Mouse (Mus musculus) forebrain, embryonic 11.5 days (tissue): ENCODE data around the gene Cdk18. TPM values are rescaled to one million over a fixed set of nuclear protein-coding genes. Genes with fewer than 3 reads are reported as not detected.

Source experiments
- ATAC-seq: fragments of 200-750 bp; cut with Nextera tagmentation; replicated peaks from 2 replicates; pipeline ENCODE4 v1.8.0; 2017; ENCODE audit warnings: moderate TSS enrichment; ENCODE audit not compliant: low FRiP score
- DNase-seq: peaks from one replicate; pipeline ENCODE4 v3.0.0-alpha.2; 2017; ENCODE audit warnings: low spot score
- H3K27ac ChIP-seq: fragments of 300-500 bp; sonication (generic); 2 replicates; pipeline ENCODE4 v1.5.1; 2014; ENCODE audit warnings: low read depth, low read length
- H3K27me3 ChIP-seq: fragments of 300-500 bp; sonication (generic); 2 replicates; pipeline ENCODE4 v1.6.1; 2014; ENCODE audit warnings: mild to moderate bottlenecking, low read length, mixed read lengths; ENCODE audit not compliant: control insufficient read depth, insufficient read depth
- H3K36me3 ChIP-seq: fragments of 300-500 bp; sonication (generic); 2 replicates; pipeline ENCODE4 v1.6.1; 2014; ENCODE audit warnings: mild to moderate bottlenecking, low read length, moderate library complexity, mixed read lengths; ENCODE audit not compliant: control insufficient read depth, insufficient read depth
- H3K4me1 ChIP-seq: fragments of 300-500 bp; sonication (generic); replicated peaks from 2 replicates; pipeline ENCODE4 v1.6.1; 2014; ENCODE audit warnings: low read length, mixed read lengths; ENCODE audit not compliant: control insufficient read depth, insufficient read depth
- H3K4me2 ChIP-seq: fragments of 300-500 bp; sonication (generic); 2 replicates; pipeline ENCODE4 v1.6.1; 2014; ENCODE audit warnings: low read depth, mild to moderate bottlenecking, low read length, moderate library complexity, mixed read lengths; ENCODE audit not compliant: severe bottlenecking
- H3K4me3 ChIP-seq: fragments of 300-500 bp; sonication (generic); 2 replicates; pipeline ENCODE4 v1.5.1; 2014; ENCODE audit warnings: low read depth, low read length
- H3K9ac ChIP-seq: fragments of 300-500 bp; sonication (generic); 2 replicates; pipeline ENCODE4 v1.6.1; 2014; ENCODE audit warnings: low read length
- H3K9me3 ChIP-seq: fragments of 300-500 bp; sonication (generic); 2 replicates; pipeline ENCODE4 v1.6.1; 2016; ENCODE audit warnings: low read length, mixed read lengths; ENCODE audit not compliant: control insufficient read depth
- WGBS: fragments of 180-500 bp; shearing (Covaris S2); extraction: QIAGEN DNeasy Blood & Tissue Kit; methylation state at CpG from one replicate; pipeline ENCODE4 v1.1.7; 2014; 5-methylcytosine and 5-hydroxymethylcytosine counted together
- polyA plus RNA-seq: library from polyadenylated mRNA; unstranded; fragments of >200 nt; fragmentation: Nextera tagmentation; extraction: Ambion mirVana; gene quantifications from 2 replicates; pipeline ENCODE4 v1.2.1, GENCODE M21; 2014

The Cdk18 gene
- polyA plus RNA-seq, 1 experiment from 2014 or later, result 0.35 TPM

DNA sequence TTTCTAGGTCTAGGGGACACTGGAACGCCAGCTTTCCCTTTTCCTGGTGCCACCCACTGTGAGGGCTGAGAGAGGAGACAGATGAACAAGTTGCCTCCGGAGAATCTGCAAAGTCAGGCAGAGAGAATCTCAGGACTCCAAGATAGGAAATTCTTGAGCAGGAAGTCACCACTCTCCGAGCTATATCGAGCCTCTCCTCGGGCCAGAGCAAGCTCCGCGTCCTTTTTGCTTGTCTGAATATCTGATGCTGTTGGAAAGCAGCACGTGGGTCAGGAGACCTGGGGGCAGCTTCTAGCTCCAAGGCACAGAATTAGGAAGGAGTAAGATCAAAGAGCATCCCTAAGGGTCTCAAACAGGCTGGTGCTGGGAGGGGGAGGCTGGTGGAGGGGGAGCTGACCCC, 14.2 kb upstream of the Cdk18 start:
- Histone ChIP-seq H3K9ac (no peak overlapping the region), H3K36me3 (no peaks in the 10 kb centered on the region), H3K4me3 (no peak overlapping the region), H3K27me3 (no peaks in the 10 kb centered on the region; the same call in 1 of the 2 replicates), H3K9me3 (no peaks in the 10 kb centered on the region), H3K27ac (no peak overlapping the region), H3K4me2 (no peak overlapping the region), H3K4me1 (peaks cover 5% of the 10 kb centered on the region; the same call in 1 of the 2 replicates)
- ATAC-seq (no peak), DNase-seq (no peak)
- WGBS, result 18% methylated on average over 8 of the region's 8 CpGs

DNA sequence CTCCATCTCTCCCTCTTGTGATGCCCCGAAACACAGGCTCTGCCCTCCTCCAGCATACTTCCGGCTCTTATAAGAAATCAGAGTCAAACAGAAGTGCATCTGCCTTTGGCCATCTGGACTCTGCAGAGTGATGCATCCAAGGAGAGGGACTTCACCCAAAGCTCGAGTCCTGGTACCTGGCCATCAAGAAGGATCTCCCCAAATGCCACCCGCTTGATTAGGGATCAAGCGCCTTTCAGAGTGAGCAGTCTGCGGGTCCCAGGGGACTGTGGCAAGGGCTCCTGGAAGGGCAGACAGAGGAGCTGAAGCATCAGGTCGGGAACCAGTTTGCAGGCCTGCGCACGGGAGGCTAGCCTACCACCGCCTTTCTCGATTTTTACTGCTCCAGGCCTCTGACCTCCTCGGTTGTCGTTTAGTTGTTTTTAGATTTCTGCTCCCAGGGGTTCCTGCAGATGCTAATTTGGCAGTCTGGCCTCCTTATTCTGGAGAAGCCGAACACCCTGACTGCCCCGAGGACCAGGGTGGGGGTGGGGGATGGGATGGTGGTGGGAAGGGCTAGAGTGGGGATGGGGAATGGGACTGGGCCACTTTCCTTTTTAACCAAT, 13.7 kb upstream of the Cdk18 start:
- DNase-seq, result no peak
- Histone ChIP-seq H3K36me3 (no peaks in the 10 kb centered on the region), H3K9me3 (no peaks in the 10 kb centered on the region), H3K27me3 (no peaks in the 10 kb centered on the region; the same call in 1 of the 2 replicates), H3K4me2 (no peak overlapping the region), H3K9ac (no peak overlapping the region), H3K4me3 (no peak overlapping the region), H3K4me1 (peaks cover 5% of the 10 kb centered on the region; the same call in 1 of the 2 replicates), H3K27ac (no peak overlapping the region)
- no peak for ATAC-seq
- WGBS, result 25% methylated on average over 15 of the region's 15 CpGs

DNA sequence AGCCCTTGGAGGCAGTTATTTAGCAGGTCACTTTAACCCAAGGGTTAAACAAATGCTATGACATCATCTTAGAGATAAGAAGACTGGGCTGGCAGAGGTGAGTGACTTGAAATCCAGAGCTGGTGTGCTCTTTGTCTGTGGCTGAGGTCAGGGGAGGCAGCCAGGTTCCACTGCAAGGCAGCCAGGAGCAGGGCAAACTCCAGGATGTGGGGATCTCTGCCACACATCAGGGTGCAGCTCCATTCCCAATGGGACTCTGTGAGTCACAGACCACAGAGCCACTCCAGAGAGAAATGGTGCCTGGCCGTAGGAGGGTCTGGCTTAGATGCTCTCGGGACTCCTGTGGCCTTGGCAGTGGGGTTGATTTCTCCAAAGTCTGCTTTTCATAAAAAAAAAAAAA, 12.4 kb upstream of the Cdk18 start:
- Histone ChIP-seq H3K27me3 (no peaks in the 10 kb centered on the region), H3K36me3 (no peaks in the 10 kb centered on the region), H3K4me1 (no peaks in the 10 kb centered on the region), H3K9me3 (no peaks in the 10 kb centered on the region), H3K4me3 (no peak overlapping the region), H3K27ac (no peak overlapping the region), H3K9ac (no peak overlapping the region), H3K4me2 (no peak overlapping the region)
- WGBS, result 71% methylated on average over 2 of the region's 2 CpGs
- DNase-seq (no peak), ATAC-seq (no peak)

DNA sequence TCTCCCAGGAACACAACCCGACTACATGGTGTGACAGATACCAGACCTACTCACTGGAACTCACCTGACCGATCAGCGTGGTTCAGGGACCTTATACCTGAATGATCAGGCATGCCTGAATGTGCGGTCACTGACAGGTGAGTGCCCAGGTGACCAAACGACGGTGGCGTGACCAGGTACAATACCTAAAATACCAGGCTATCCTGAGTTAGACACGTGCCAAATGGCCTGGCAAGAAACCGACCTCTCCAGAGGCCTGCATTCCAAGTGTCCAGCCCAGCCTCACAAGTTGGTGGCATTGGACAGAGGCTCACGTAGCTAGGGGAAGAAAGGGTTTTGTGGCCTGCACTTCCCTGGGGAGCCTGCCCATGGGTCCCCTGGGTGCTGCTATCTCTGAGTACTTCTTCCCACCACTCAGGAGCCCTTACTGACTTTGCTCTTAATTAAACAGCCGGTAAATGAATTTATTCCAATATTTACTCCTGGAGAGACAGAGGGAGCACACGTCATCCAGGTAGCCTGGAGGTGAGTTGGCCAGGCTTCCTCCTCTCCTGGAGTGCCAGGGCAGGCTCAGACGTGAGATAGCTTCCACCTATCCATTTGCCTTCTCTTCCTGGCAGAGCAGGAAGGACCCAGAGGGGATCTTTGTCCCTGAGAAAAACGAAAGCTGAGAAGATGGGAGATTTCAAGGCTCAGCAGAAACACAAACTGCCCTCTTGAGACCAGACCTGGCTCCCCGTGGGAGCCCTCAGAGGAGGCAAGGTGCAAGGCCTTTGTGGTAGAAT, 11.5 kb upstream of the Cdk18 start:
- Histone ChIP-seq H3K4me2 (no peak overlapping the region), H3K27me3 (no peaks in the 10 kb centered on the region), H3K4me1 (no peaks in the 10 kb centered on the region), H3K36me3 (no peaks in the 10 kb centered on the region), H3K4me3 (no peak overlapping the region), H3K9ac (no peak overlapping the region), H3K9me3 (no peaks in the 10 kb centered on the region), H3K27ac (no peak overlapping the region)
- no peak for DNase-seq
- no peak for ATAC-seq
- WGBS, result 72% methylated on average over 15 of the region's 15 CpGs

DNA sequence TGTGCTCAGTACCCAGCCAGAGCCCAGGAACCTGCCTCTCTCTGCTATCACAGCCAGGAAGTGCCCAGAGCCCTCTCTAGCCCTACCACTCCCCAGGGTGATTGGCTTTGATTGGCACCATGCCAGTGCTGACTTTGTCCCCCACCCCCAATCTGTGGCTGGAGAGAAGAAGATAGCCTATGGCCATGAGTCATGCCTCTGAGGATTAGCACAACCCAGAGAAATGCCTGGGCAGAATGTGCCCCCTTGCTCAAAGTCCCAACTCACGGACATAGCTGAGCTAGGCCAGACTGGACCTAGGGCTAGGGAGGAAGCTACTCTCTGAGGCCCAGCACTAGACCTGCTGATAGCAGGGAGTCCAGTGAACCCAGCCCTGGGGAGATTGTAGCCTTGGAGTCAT, 10.7 kb upstream of the Cdk18 start:
- no peak overlapping the region for H3K4me3 ChIP-seq
- H3K4me2 ChIP-seq, result no peak overlapping the region
- no peak overlapping the region for H3K9ac ChIP-seq
- no peak overlapping the region for H3K27ac ChIP-seq
- no peaks in the 10 kb centered on the region for H3K36me3 ChIP-seq
- DNase-seq (no peak), ATAC-seq (no peak)
- H3K27me3 ChIP-seq, result no peaks in the 10 kb centered on the region
- H3K9me3 ChIP-seq, result no peaks in the 10 kb centered on the region
- WGBS, result 39% methylated on average over 1 of the region's 1 CpGs
- no peaks in the 10 kb centered on the region for H3K4me1 ChIP-seq

DNA sequence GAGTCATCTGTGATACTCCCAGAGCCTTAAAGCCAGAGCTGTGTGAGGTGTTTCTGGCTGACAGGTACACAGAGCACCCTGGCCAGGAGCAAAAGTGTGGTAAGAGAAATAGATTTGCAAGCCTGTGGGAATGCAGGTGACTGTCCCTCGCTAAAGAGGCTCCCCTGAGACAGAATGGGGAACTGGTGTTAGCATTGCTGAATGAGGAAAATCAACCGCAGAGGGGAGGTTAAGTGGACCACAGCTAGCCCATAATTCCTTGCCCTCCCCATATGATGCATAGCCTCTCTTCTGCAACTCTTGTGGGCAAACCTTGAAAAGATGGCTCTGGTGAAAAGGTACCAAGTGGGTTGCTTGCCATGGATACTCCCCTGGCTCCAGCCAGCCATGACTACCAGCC, 9.9 kb upstream of the Cdk18 start:
- H3K27me3 ChIP-seq, result no peaks in the 10 kb centered on the region
- peaks cover under 1% of the 10 kb centered on the region; the same call in 1 of the 2 replicates for H3K4me1 ChIP-seq
- H3K4me2 ChIP-seq, result no peak overlapping the region
- no peaks in the 10 kb centered on the region for H3K36me3 ChIP-seq
- H3K9me3 ChIP-seq, result no peaks in the 10 kb centered on the region
- no peak for DNase-seq
- H3K9ac ChIP-seq, result no peak overlapping the region
- no peak overlapping the region for H3K27ac ChIP-seq
- 68% methylated on average over 2 of the region's 2 CpGs for WGBS
- no peak for ATAC-seq
- H3K4me3 ChIP-seq, result no peak overlapping the region

DNA sequence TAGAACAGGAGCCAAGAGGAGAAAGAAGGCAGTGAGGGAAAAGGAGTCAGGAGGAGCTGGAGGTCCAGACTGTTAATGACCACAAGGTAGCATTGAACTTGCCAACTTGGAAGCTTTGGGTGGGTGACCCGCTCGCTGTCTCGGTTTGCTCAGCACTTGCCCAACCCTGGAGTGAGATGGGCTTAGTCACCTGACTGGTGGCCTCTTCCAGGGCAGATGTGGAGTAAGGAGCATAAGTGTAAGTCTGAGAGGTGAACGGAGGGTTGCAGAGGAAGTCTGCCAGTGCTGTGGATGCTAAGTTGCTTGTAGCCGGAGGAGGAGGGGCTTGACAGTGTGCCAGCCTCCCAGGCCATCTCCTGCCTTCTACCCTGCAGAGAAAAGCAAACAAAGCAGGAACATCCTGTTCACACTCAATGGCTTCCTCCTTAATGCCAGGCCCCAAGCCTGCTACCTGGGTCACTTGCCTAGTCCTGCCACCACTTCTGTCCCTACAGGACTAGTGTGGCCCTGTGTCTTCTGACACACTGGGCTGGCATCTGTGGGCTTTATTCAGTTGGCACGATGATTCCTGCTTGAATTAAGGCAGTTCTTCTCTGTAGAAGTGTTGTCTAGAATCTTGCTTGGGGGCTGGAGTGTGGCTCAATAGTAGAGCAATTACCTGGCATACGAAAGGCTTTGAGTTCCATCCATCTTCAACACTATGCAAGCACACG, 6.6 kb upstream of the Cdk18 start:
- no peak overlapping the region for H3K4me3 ChIP-seq
- H3K4me1 ChIP-seq, result peaks cover 4% of the 10 kb centered on the region; the same call in 1 of the 2 replicates
- H3K27ac ChIP-seq, result no peak overlapping the region
- no peak overlapping the region for H3K9ac ChIP-seq
- H3K4me2 ChIP-seq, result no peak overlapping the region
- DNase-seq (no peak), ATAC-seq (no peak)
- no peaks in the 10 kb centered on the region for H3K36me3 ChIP-seq
- no peaks in the 10 kb centered on the region for H3K9me3 ChIP-seq
- H3K27me3 ChIP-seq, result no peaks in the 10 kb centered on the region
- WGBS, result 91% methylated on average over 8 of the region's 8 CpGs

DNA sequence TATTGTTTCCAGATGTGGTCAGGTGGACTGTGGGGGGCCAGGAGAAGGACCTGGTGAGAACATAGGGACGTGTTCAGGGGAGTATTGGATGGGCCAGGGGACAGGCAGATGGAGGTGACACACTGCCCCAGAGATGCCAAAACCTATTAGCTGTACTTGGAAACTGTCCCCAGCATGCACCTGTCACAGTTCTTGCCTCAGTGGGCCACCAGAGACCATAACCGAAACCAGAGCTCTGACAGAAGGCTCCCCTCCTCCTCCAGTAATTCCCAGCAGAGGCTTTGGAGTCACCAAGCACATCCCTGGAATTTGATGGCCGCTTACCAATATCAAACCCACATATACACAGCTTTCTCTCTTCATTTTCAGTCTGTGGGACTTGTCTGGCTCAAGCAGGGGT, 5.4 kb upstream of the Cdk18 start:
- H3K4me3 ChIP-seq, result no peak overlapping the region
- no peaks in the 10 kb centered on the region for H3K36me3 ChIP-seq
- WGBS, result 76% methylated on average over 3 of the region's 3 CpGs
- H3K9me3 ChIP-seq, result no peaks in the 10 kb centered on the region
- H3K27me3 ChIP-seq, result no peaks in the 10 kb centered on the region
- no peak overlapping the region for H3K27ac ChIP-seq
- H3K4me1 ChIP-seq, result peaks cover 4% of the 10 kb centered on the region; the same call in 1 of the 2 replicates
- ATAC-seq (no peak), DNase-seq (no peak)
- H3K9ac ChIP-seq, result no peak overlapping the region
- no peak overlapping the region for H3K4me2 ChIP-seq
